ENCODE assay signal across 20 mouse cellular contexts in genomic region chr1:89831095-89831494, GRCm38 (mm10).
DNase-seq lines count a peak whose midpoint lies in the region; ATAC-seq and TF ChIP-seq lines count a peak whose summit lies in the region.
"Had no signal": no experiment of that assay in that cellular context is flagged by ENCODE, and none has a peak within 500 bp of the region (broad histone marks: within the 10 kb centered on the region; RNA-seq: fewer than 3 reads in every experiment).

No protein-coding gene starts in this region.

- no peak overlapping the region for H3K4me2 ChIP-seq in kidney, postnatal 0 days (ENCODE audit: low read length)
- H3K4me2 ChIP-seq in lung, embryonic 14.5 days = no peak overlapping the region
- H3K4me2 ChIP-seq: forebrain, embryonic 13.5 days; limb, embryonic 15.5 days had no signal

- H3K9me3 ChIP-seq in kidney, postnatal 0 days (replicated peaks; ENCODE audit: low read length) = no peaks in the 10 kb centered on the region
- H3K9me3 ChIP-seq in lung, embryonic 14.5 days (ENCODE audit: low read depth, low read length) = no peaks in the 10 kb centered on the region
- H3K9me3 ChIP-seq: embryonic facial prominence, embryonic 10.5 days; forebrain, embryonic 13.5 days; limb, embryonic 15.5 days; midbrain, embryonic 10.5 days had no signal

- peaks cover 8% of the 10 kb centered on the region; the same call in 1 of the 2 replicates for H3K36me3 ChIP-seq in kidney, postnatal 0 days (ENCODE audit: insufficient read depth, low read length)
- no peaks in the 10 kb centered on the region; the same call in 1 of the 2 replicates for H3K36me3 ChIP-seq in lung, embryonic 14.5 days (ENCODE audit: insufficient read depth)

- no peak overlapping the region for H3K4me3 ChIP-seq in kidney, postnatal 0 days (replicated peaks; ENCODE audit: low read depth, low read length)
- no peak overlapping the region for H3K4me3 ChIP-seq in lung, embryonic 14.5 days (ENCODE audit: low read depth, low read length)
- H3K4me3 ChIP-seq: embryonic facial prominence, embryonic 10.5 days; forebrain, embryonic 13.5 days; limb, embryonic 15.5 days; midbrain, embryonic 10.5 days had no signal

- no peaks in the 10 kb centered on the region for H3K4me1 ChIP-seq in kidney, postnatal 0 days (replicated peaks; ENCODE audit: insufficient read depth, low read length)
- no peaks in the 10 kb centered on the region for H3K4me1 ChIP-seq in lung, embryonic 14.5 days (ENCODE audit: insufficient read depth)
- H3K4me1 ChIP-seq: forebrain, embryonic 13.5 days; limb, embryonic 15.5 days had no signal

- no peaks in the 10 kb centered on the region for H3K27me3 ChIP-seq in kidney, postnatal 0 days (ENCODE audit: insufficient read depth, low read length)
- H3K27me3 ChIP-seq in lung, embryonic 14.5 days (ENCODE audit: insufficient read depth, low read length) = no peaks in the 10 kb centered on the region
- H3K27me3 ChIP-seq: CH12.LX; limb, embryonic 15.5 days had no signal

- no peak overlapping the region for H3K9ac ChIP-seq in kidney, postnatal 0 days (ENCODE audit: low read depth, low read length)
- no peak overlapping the region for H3K9ac ChIP-seq in lung, embryonic 14.5 days
- H3K9ac ChIP-seq: forebrain, embryonic 13.5 days; limb, embryonic 15.5 days had no signal

- DNase-seq in gastrocnemius, postnatal 25 days = peak; percentile 37
- no peak for DNase-seq in gastrocnemius, postnatal 4 days (ENCODE audit: low spot score in 2 of 2)
- DNase-seq in kidney, postnatal 0 days (ENCODE audit: low spot score) = no peak
- DNase-seq in kidney, adult 9 months = no peak
- no peak for DNase-seq in lung, embryonic 14.5 days
- DNase-seq in lung, postnatal 36 days = no peak
- DNase-seq in adipocyte (ENCODE audit: low spot score) = peak; percentile 25
- no peak for DNase-seq in urinary bladder, postnatal 14 days (ENCODE audit: low spot score)
- DNase-seq: adrenal gland, adult 8-10 months; cerebellum, adult 9-10 months; kidney, adult 8-10 months; kidney, postnatal 4 days; right cerebral cortex, adult 18-20 months; thymus, postnatal 14 days had no signal

- WGBS in kidney, postnatal 0 days = 57% methylated on average over 1 of the region's 1 CpGs
- WGBS in lung, embryonic 14.5 days = 50% methylated on average over 1 of the region's 1 CpGs

- no peak overlapping the region for H3K27ac ChIP-seq in kidney, postnatal 0 days
- no peak overlapping the region for H3K27ac ChIP-seq in lung, embryonic 14.5 days (ENCODE audit: low read depth)
- H3K27ac ChIP-seq: embryonic facial prominence, embryonic 10.5 days; forebrain, embryonic 13.5 days; limb, embryonic 15.5 days; macrophage; midbrain, embryonic 10.5 days had no signal

- peak; percentile 25; the same call in 1 of the 2 replicates for TF ChIP-seq CTCF in kidney, postnatal 0 days (IDR thresholded peaks at IDR 0.05; ENCODE audit: low read depth)
- 0 out of 2 replicates have a peak, but pooled peaks have one; percentile 21 for TF ChIP-seq CTCF in lung, embryonic 14.5 days (IDR thresholded peaks at IDR 0.05; ENCODE audit: low read depth)

- ATAC-seq in kidney, postnatal 0 days (replicated peaks; ENCODE audit: low FRiP score, low read depth) = no peak
- no peak for ATAC-seq in lung, embryonic 14.5 days (ENCODE audit: insufficient read depth)
- ATAC-seq: forebrain, embryonic 13.5 days had no signal

Comparison
In these comparisons a context has a peak if more than half of its experiments do, and no peak if none do; other contexts are left out.
1. DNase-seq: peak in gastrocnemius, postnatal 25 days (single experiment) and adipocyte (single experiment); none in gastrocnemius, postnatal 4 days (0 of 2), kidney, postnatal 0 days (single experiment), kidney, adult 9 months (single experiment), lung, embryonic 14.5 days (single experiment), lung, postnatal 36 days (single experiment) and urinary bladder, postnatal 14 days (single experiment).